Mouse (Mus musculus) forebrain, embryonic 15.5 days (tissue): ENCODE results near the gene Pigm. TPM values are rescaled to one million over a fixed set of nuclear protein-coding genes. Genes with fewer than 3 reads are reported as not detected.

Experiments used
- ATAC-seq: fragments of 200-750 bp; cut with Nextera tagmentation; replicated peaks from 2 replicates; pipeline ENCODE4 v1.8.0; 2017; ENCODE audit warnings: mild to moderate bottlenecking, moderate TSS enrichment, moderate library complexity
- H3K27ac ChIP-seq: fragments of 300-500 bp; sonication (generic); replicated peaks from 2 replicates; pipeline ENCODE4 v1.5.1; 2015; ENCODE audit warnings: mild to moderate bottlenecking, inconsistent platforms
- H3K27me3 ChIP-seq: fragments of 300-500 bp; sonication (generic); 2 replicates; pipeline ENCODE4 v1.6.1; 2015; ENCODE audit warnings: inconsistent platforms
- H3K36me3 ChIP-seq: fragments of 300-500 bp; sonication (generic); 2 replicates; pipeline ENCODE4 v1.6.1; 2015; ENCODE audit warnings: mild to moderate bottlenecking, inconsistent platforms
- H3K4me1 ChIP-seq: fragments of 300-500 bp; sonication (generic); 2 replicates; pipeline ENCODE4 v1.6.1; 2015; ENCODE audit warnings: inconsistent platforms
- H3K4me2 ChIP-seq: fragments of 300-500 bp; sonication (generic); replicated peaks from 2 replicates; pipeline ENCODE4 v1.6.1; 2015; ENCODE audit warnings: mild to moderate bottlenecking, inconsistent platforms
- H3K4me3 ChIP-seq: fragments of 300-500 bp; sonication (generic); 2 replicates; pipeline ENCODE4 v1.5.1; 2015; ENCODE audit warnings: mild to moderate bottlenecking, inconsistent platforms
- H3K9ac ChIP-seq: fragments of 300-500 bp; sonication (generic); replicated peaks from 2 replicates; pipeline ENCODE4 v1.6.1; 2015; ENCODE audit warnings: mild to moderate bottlenecking, inconsistent platforms
- H3K9me3 ChIP-seq: fragments of 300-500 bp; sonication (generic); 2 replicates; pipeline ENCODE4 v1.6.1; 2016; ENCODE audit warnings: inconsistent platforms
- WGBS: fragments of 180-500 bp; shearing (Covaris S2); methylation state at CpG from one replicate; pipeline ENCODE4 v1.1.7; 2015; ENCODE audit warnings: mixed read lengths; 5-methylcytosine and 5-hydroxymethylcytosine counted together
- polyA plus RNA-seq: library from polyadenylated mRNA; unstranded; fragments of >200 nt; fragmentation: Nextera tagmentation; extraction: Ambion mirVana; gene quantifications from 2 replicates; pipeline ENCODE4 v1.2.1, GENCODE M21; 2015

Gene Pigm
- polyA plus RNA-seq, 1 experiment from 2014 or later, result 4.7 TPM

- Histone ChIP-seq H3K9me3 (no peaks in the 10 kb centered on the region), H3K27me3 (no peaks in the 10 kb centered on the region), H3K9ac (no peak overlapping the region), H3K4me1 (peaks cover 17% of the 10 kb centered on the region), H3K27ac (no peak overlapping the region), H3K36me3 (no peaks in the 10 kb centered on the region), H3K4me2 (no peak overlapping the region), H3K4me3 (no peak overlapping the region)
- WGBS, result 21% methylated on average over 2 of the region's 2 CpGs
- ATAC-seq, result no peak
Observed at GRCm38 (mm10) chr1:172337411-172338185, 38.7 kb upstream of the Pigm start.

GRCm38 (mm10) chr1:172340729-172341321 lies 35.5 kb upstream of the Pigm start, which contains the start of gene Kcnj10:
Gene Kcnj10, plus strand, starts transcription at chr1:172341210.
- H3K9ac ChIP-seq, result peak within 1 kb of the TSS; percentile 48
- no peaks in the 10 kb centered on the region for H3K9me3 ChIP-seq
- H3K4me2 ChIP-seq, result peak within 1 kb of the TSS; percentile 73
- 1% methylated on average over 38 of the region's 38 CpGs for WGBS
- no peaks in the 10 kb centered on the region for H3K36me3 ChIP-seq
- H3K27ac ChIP-seq, result peak within 1 kb of the TSS; percentile 78
- peak within 1 kb of the TSS; percentile 57 for H3K4me3 ChIP-seq
- H3K27me3 ChIP-seq, result no peaks in the 10 kb centered on the region
- H3K4me1 ChIP-seq, result peaks cover 26% of the 10 kb centered on the region
- peak; percentile 94 for ATAC-seq

GRCm38 (mm10) chr1:172341386-172341785 lies 35.0 kb upstream of the Pigm start:
- Histone ChIP-seq H3K9me3 (no peaks in the 10 kb centered on the region), H3K9ac (peak overlapping the region; percentile 48), H3K4me1 (peaks cover 26% of the 10 kb centered on the region), H3K4me2 (peak overlapping the region; percentile 73), H3K4me3 (peak overlapping the region; percentile 57), H3K27me3 (no peaks in the 10 kb centered on the region), H3K27ac (peak overlapping the region; percentile 72), H3K36me3 (no peaks in the 10 kb centered on the region)
- 16% methylated on average over 10 of the region's 10 CpGs for WGBS
- ATAC-seq, result peak; percentile 6; the same call in 1 of the 2 replicates

GRCm38 (mm10) chr1:172342729-172343128 lies 33.6 kb upstream of the Pigm start:
- Histone ChIP-seq H3K27me3 (no peaks in the 10 kb centered on the region), H3K4me1 (peaks cover 26% of the 10 kb centered on the region), H3K36me3 (no peaks in the 10 kb centered on the region), H3K4me2 (peak overlapping the region; percentile 73), H3K4me3 (peak overlapping the region; percentile 57), H3K27ac (peak overlapping the region; percentile 72), H3K9me3 (no peaks in the 10 kb centered on the region), H3K9ac (0 out of 2 replicates have a peak overlapping the region, but pooled peaks have one; percentile 11)
- 41% methylated on average over 3 of the region's 3 CpGs for WGBS
- ATAC-seq, result peak; percentile 66

- Histone ChIP-seq H3K4me2 (peak overlapping the region; percentile 73; the same call in 1 of the 2 replicates), H3K36me3 (no peaks in the 10 kb centered on the region), H3K9me3 (no peaks in the 10 kb centered on the region), H3K9ac (no peak overlapping the region), H3K27me3 (no peaks in the 10 kb centered on the region), H3K4me3 (no peak overlapping the region), H3K4me1 (peaks cover 26% of the 10 kb centered on the region), H3K27ac (peak overlapping the region; percentile 72; the same call in 1 of the 2 replicates)
- ATAC-seq, result no peak
- 21% methylated on average over 3 of the region's 3 CpGs for WGBS
Observed at GRCm38 (mm10) chr1:172343914-172344313, 32.4 kb upstream of the Pigm start.

- ATAC-seq, result no peak
Observed at GRCm38 (mm10) chr1:172344820-172345219, 31.5 kb upstream of the Pigm start.

GRCm38 (mm10) chr1:172346707-172347106 lies 29.6 kb upstream of the Pigm start:
- no peak for ATAC-seq
- Histone ChIP-seq H3K4me3 (no peak overlapping the region), H3K9ac (no peak overlapping the region), H3K36me3 (no peaks in the 10 kb centered on the region), H3K27ac (no peak overlapping the region), H3K4me2 (no peak overlapping the region), H3K27me3 (no peaks in the 10 kb centered on the region), H3K9me3 (no peaks in the 10 kb centered on the region), H3K4me1 (peaks cover 32% of the 10 kb centered on the region)
- 88% methylated on average over 10 of the region's 10 CpGs for WGBS

More at GRCm38 (mm10) chr1:172344820-172345219, 31.5 kb upstream of the Pigm start:
- H3K36me3 ChIP-seq, result no peaks in the 10 kb centered on the region
- peaks cover 31% of the 10 kb centered on the region for H3K4me1 ChIP-seq
- no peak overlapping the region for H3K4me3 ChIP-seq
- no peak overlapping the region for H3K4me2 ChIP-seq
- 86% methylated on average over 7 of the region's 7 CpGs for WGBS
- H3K27ac ChIP-seq, result no peak overlapping the region
- no peak overlapping the region for H3K9ac ChIP-seq
- H3K9me3 ChIP-seq, result no peaks in the 10 kb centered on the region
- H3K27me3 ChIP-seq, result no peaks in the 10 kb centered on the region

- peaks cover 32% of the 10 kb centered on the region for H3K4me1 ChIP-seq
- no peaks in the 10 kb centered on the region for H3K36me3 ChIP-seq
- no peaks in the 10 kb centered on the region for H3K27me3 ChIP-seq
- no peak overlapping the region for H3K4me2 ChIP-seq
- 92% methylated on average over 12 of the region's 12 CpGs for WGBS
- no peak overlapping the region for H3K4me3 ChIP-seq
- H3K27ac ChIP-seq, result no peak overlapping the region
- ATAC-seq, result no peak
- H3K9me3 ChIP-seq, result no peaks in the 10 kb centered on the region
- no peak overlapping the region for H3K9ac ChIP-seq
Observed at GRCm38 (mm10) chr1:172347382-172347781, 29.0 kb upstream of the Pigm start.

- Histone ChIP-seq H3K4me2 (no peak overlapping the region), H3K27ac (peak overlapping the region; percentile 73), H3K36me3 (no peaks in the 10 kb centered on the region), H3K9me3 (no peaks in the 10 kb centered on the region), H3K9ac (no peak overlapping the region), H3K4me3 (no peak overlapping the region), H3K4me1 (peaks cover 25% of the 10 kb centered on the region), H3K27me3 (no peaks in the 10 kb centered on the region)
- 20% methylated on average over 5 of the region's 5 CpGs for WGBS
- peak; percentile 52 for ATAC-seq
Observed at GRCm38 (mm10) chr1:172349504-172349903, 26.8 kb upstream of the Pigm start.

- ATAC-seq, result peak; percentile 96
- no peaks in the 10 kb centered on the region for H3K9me3 ChIP-seq
- no peak overlapping the region for H3K4me3 ChIP-seq
- H3K27me3 ChIP-seq, result no peaks in the 10 kb centered on the region
- H3K4me2 ChIP-seq, result peak overlapping the region; percentile 23
- WGBS, result 3% methylated on average over 19 of the region's 19 CpGs
- peak overlapping the region; percentile 3; the same call in 1 of the 2 replicates for H3K9ac ChIP-seq
- H3K36me3 ChIP-seq, result no peaks in the 10 kb centered on the region
- peak overlapping the region; percentile 73 for H3K27ac ChIP-seq
- H3K4me1 ChIP-seq, result peaks cover 25% of the 10 kb centered on the region
Observed at GRCm38 (mm10) chr1:172349916-172350812, 26.2 kb upstream of the Pigm start.

GRCm38 (mm10) chr1:172352001-172352400 lies 24.3 kb upstream of the Pigm start:
- WGBS, result 73% methylated on average over 6 of the region's 6 CpGs
- H3K4me3 ChIP-seq, result no peak overlapping the region
- no peaks in the 10 kb centered on the region for H3K9me3 ChIP-seq
- no peak overlapping the region for H3K4me2 ChIP-seq
- H3K4me1 ChIP-seq, result peaks cover 33% of the 10 kb centered on the region
- no peaks in the 10 kb centered on the region for H3K27me3 ChIP-seq
- H3K9ac ChIP-seq, result no peak overlapping the region
- H3K27ac ChIP-seq, result no peak overlapping the region
- no peaks in the 10 kb centered on the region for H3K36me3 ChIP-seq
- ATAC-seq, result no peak
